Mouse (Mus musculus) cerebellum, adult 11-12 months (tissue): ENCODE measurements around the gene Hs2st1.

Experiments used
- DNase-seq: peaks from one replicate; pipeline ENCODE4 v3.0.0; 2022

The Hs2st1 gene

GRCm38 (mm10) chr3:144550659-144551058 lies 19.3 kb downstream of the Hs2st1 start:
- DNase-seq: no peak

GRCm38 (mm10) chr3:144550036-144550435 lies 19.9 kb downstream of the Hs2st1 start:
- DNase-seq: no peak

GRCm38 (mm10) chr3:144548186-144548845 lies 21.7 kb downstream of the Hs2st1 start:
- no peak for DNase-seq

GRCm38 (mm10) chr3:144546490-144546889 lies 23.5 kb downstream of the Hs2st1 start:
- DNase-seq: no peak

- no peak for DNase-seq
These were observed 24.1 kb downstream of the Hs2st1 start for GRCm38 (mm10) chr3:144545832-144546231.

- DNase-seq: no peak
These were observed 24.8 kb downstream of the Hs2st1 start for GRCm38 (mm10) chr3:144545152-144545551.

- no peak for DNase-seq
These were observed 28.0 kb downstream of the Hs2st1 start for GRCm38 (mm10) chr3:144541906-144542438.

GRCm38 (mm10) chr3:144540805-144541204 lies 29.2 kb downstream of the Hs2st1 start:
- no peak for DNase-seq

GRCm38 (mm10) chr3:144539051-144539450 lies 30.9 kb downstream of the Hs2st1 start:
- DNase-seq: no peak

- DNase-seq: peak; percentile 29
These were observed 32.7 kb downstream of the Hs2st1 start for GRCm38 (mm10) chr3:144537078-144537855.

GRCm38 (mm10) chr3:144535056-144535455 lies 34.9 kb downstream of the Hs2st1 start:
- no peak for DNase-seq

GRCm38 (mm10) chr3:144531023-144531422 lies 39.0 kb downstream of the Hs2st1 start:
- DNase-seq: peak; percentile 63

- no peak for DNase-seq
These were observed 42.1 kb downstream of the Hs2st1 start for GRCm38 (mm10) chr3:144527918-144528317.

GRCm38 (mm10) chr3:144519581-144520272 lies 50.3 kb downstream of the Hs2st1 start:
- no peak for DNase-seq

- no peak for DNase-seq
These were observed 51.1 kb downstream of the Hs2st1 start for GRCm38 (mm10) chr3:144518917-144519316.

GRCm38 (mm10) chr3:144515286-144515685 lies 54.7 kb downstream of the Hs2st1 start:
- DNase-seq: no peak

GRCm38 (mm10) chr3:144514122-144514505 lies 55.9 kb downstream of the Hs2st1 start:
- no peak for DNase-seq

GRCm38 (mm10) chr3:144513169-144514121 lies 56.5 kb downstream of the Hs2st1 start:
- no peak for DNase-seq

GRCm38 (mm10) chr3:144510724-144511123 lies 59.3 kb downstream of the Hs2st1 start:
- DNase-seq: no peak

- no peak for DNase-seq
These were observed 61.6 kb downstream of the Hs2st1 start for GRCm38 (mm10) chr3:144508342-144508741.

- no peak for DNase-seq
These were observed 62.1 kb downstream of the Hs2st1 start for GRCm38 (mm10) chr3:144507885-144508284.

- no peak for DNase-seq
These were observed 63.8 kb downstream of the Hs2st1 start for GRCm38 (mm10) chr3:144506213-144506612.
